Mouse (Mus musculus) mesoderm, embryonic 11.5 days (tissue): ENCODE measurements around the gene Arid1b.
A peak's percentile ranks its signal among the peaks of the same experiment; 100 is the strongest.

Source experiments
- DNase-seq: peaks from one replicate; pipeline ENCODE4 v3.0.0-alpha.2; 2012; ENCODE audit warnings: low read depth, low spot score

The Arid1b gene

GRCm38 (mm10) chr17:5314735-5315134 is 320.6 kb downstream of the Arid1b start:
- no peak for DNase-seq

GRCm38 (mm10) chr17:5316489-5316888 is 322.4 kb downstream of the Arid1b start:
- no peak for DNase-seq

- DNase-seq: no peak
These were observed 327.6 kb downstream of the Arid1b start for GRCm38 (mm10) chr17:5321589-5322225.

GRCm38 (mm10) chr17:5322594-5322993 is 328.5 kb downstream of the Arid1b start:
- no peak for DNase-seq

- DNase-seq: no peak
These were observed 329.6 kb downstream of the Arid1b start for GRCm38 (mm10) chr17:5323746-5324145.

- peak; percentile 92 for DNase-seq
These were observed 330.2 kb downstream of the Arid1b start for GRCm38 (mm10) chr17:5324236-5324876.

GRCm38 (mm10) chr17:5326689-5327088 is 332.6 kb downstream of the Arid1b start:
- no peak for DNase-seq

GRCm38 (mm10) chr17:5327480-5328180 is 333.5 kb downstream of the Arid1b start:
- no peak for DNase-seq

GRCm38 (mm10) chr17:5329478-5329877 is 335.3 kb downstream of the Arid1b start:
- DNase-seq: no peak

- DNase-seq: no peak
These were observed 335.9 kb downstream of the Arid1b start for GRCm38 (mm10) chr17:5330063-5330462.

- no peak for DNase-seq
These were observed 336.5 kb downstream of the Arid1b start for GRCm38 (mm10) chr17:5330644-5331043.

GRCm38 (mm10) chr17:5331387-5331786 is 337.3 kb downstream of the Arid1b start:
- peak; percentile 23 for DNase-seq

- no peak for DNase-seq
These were observed 340.4 kb downstream of the Arid1b start for GRCm38 (mm10) chr17:5334567-5334966.

GRCm38 (mm10) chr17:5344426-5344825 is 350.3 kb downstream of the Arid1b start:
- DNase-seq: no peak

GRCm38 (mm10) chr17:5345810-5346209 is 351.7 kb downstream of the Arid1b start:
- no peak for DNase-seq

- no peak for DNase-seq
These were observed 358.8 kb downstream of the Arid1b start for GRCm38 (mm10) chr17:5352901-5353300.

- no peak for DNase-seq
These were observed 366.6 kb downstream of the Arid1b start for GRCm38 (mm10) chr17:5360759-5361158.

- DNase-seq: peak; percentile 30
These were observed 371.9 kb downstream of the Arid1b start for GRCm38 (mm10) chr17:5365992-5366398.

- DNase-seq: no peak
These were observed 376.9 kb downstream of the Arid1b start for GRCm38 (mm10) chr17:5371032-5371431.

GRCm38 (mm10) chr17:5371521-5371920 is 377.4 kb downstream of the Arid1b start:
- DNase-seq: no peak

GRCm38 (mm10) chr17:5372951-5373350 is 378.8 kb downstream of the Arid1b start:
- no peak for DNase-seq

- DNase-seq: no peak
These were observed 383.2 kb downstream of the Arid1b start for GRCm38 (mm10) chr17:5377151-5377929.
